Mouse (Mus musculus) lung, adult 2 months (tissue): ENCODE measurements around the gene Iqce.

Experiments used
- CTCF ChIP-seq: fragments of 200-500 bp; IDR thresholded peaks from 2 replicates; pipeline ENCODE4 v1.5.1; 2011; ENCODE audit warnings: mild to moderate bottlenecking, low read length, control low read depth; ENCODE audit not compliant: insufficient read depth
- POLR2A ChIP-seq: fragments of 200-500 bp; IDR thresholded peaks from 2 replicates; pipeline ENCODE4 v1.6.1; 2011; ENCODE audit warnings: low read depth, mild to moderate bottlenecking, control low read depth, low read length, borderline replicate concordance; ENCODE audit errors: extremely low read depth

DNA sequence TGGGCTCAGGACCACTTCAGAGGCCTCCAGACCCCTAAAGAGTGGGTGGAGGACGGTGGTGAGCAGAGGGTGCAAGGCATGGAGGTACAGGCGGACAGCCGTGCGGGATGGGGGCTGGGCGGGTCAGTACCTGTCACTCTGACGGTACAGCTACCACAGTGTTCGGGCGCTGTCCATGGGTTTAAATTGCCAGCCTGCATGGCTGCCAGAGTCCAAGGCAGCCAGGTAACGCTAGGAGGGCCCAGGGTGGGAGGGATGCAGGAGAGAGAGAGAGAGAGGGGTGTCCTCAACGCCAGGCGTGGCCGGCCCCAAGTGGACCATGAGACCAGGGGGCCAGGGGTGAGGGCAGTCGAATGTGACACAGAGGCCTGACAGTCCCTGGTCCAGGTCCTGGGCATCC is 77.2 kb downstream of the Iqce start:
- no peak for TF ChIP-seq POLR2A
- no peak for TF ChIP-seq CTCF
